Mouse (Mus musculus) ES-Bruce4 (cell line): ENCODE measurements around the gene Phlda3.

Experiments
- CTCF ChIP-seq: IDR thresholded peaks from one replicate; pipeline ENCODE4 v1.8.1; 2011; ENCODE audit warnings: low read depth, low read length
- EP300 ChIP-seq: IDR thresholded peaks from 2 replicates; pipeline ENCODE4 v1.6.1; 2011; ENCODE audit warnings: low read depth, low read length; ENCODE audit not compliant: insufficient read depth
- POLR2A ChIP-seq: IDR thresholded peaks from one replicate; pipeline ENCODE4 v1.8.1; 2011; ENCODE audit warnings: low read length; ENCODE audit not compliant: insufficient read depth

- TF ChIP-seq CTCF (no peak), POLR2A (no peak), EP300 (no peak)
Measured at GRCm38 (mm10) chr1:135770237-135770636, 4.3 kb downstream of the Phlda3 start.
